Mouse (Mus musculus) hindbrain, embryonic 11.5 days (tissue): ENCODE results near the gene Mmp1b. TPM values are rescaled to one million over a fixed set of nuclear protein-coding genes. Genes with fewer than 3 reads are reported as not detected.

Experiments used
- polyA plus RNA-seq: library from polyadenylated mRNA; unstranded; fragments of >200 nt; fragmentation: Nextera tagmentation; extraction: Ambion mirVana; gene quantifications from 2 replicates; pipeline ENCODE4 v1.2.1, GENCODE M21; 2014

Gene Mmp1b
- polyA plus RNA-seq, 1 experiment from 2014 or later = not detected

Other genes with a start within 250 kb of the Mmp1b start
- 28.6 and 29.2 TPM in 2 replicates for gene Dync2h1, start 203.6 kb downstream of the Mmp1b start, polyA plus RNA-seq
- gene Dcun1d5, start 203.5 kb downstream of the Mmp1b start, polyA plus RNA-seq = 147 and 150 TPM in 2 replicates
- gene Mmp13, start 115.5 kb downstream of the Mmp1b start, polyA plus RNA-seq = not detected in 2 replicates
- gene Mmp12, start 43.7 kb downstream of the Mmp1b start, polyA plus RNA-seq = not detected in 2 replicates
- not detected in 2 replicates for gene Mmp3, start 57.8 kb upstream of the Mmp1b start, polyA plus RNA-seq
- gene Mmp10, start 114.3 kb upstream of the Mmp1b start, polyA plus RNA-seq = not detected in 2 replicates
- 0.10 TPM in 1 of 2 replicates, not detected in the other for gene Mmp8, start 170.4 kb upstream of the Mmp1b start, polyA plus RNA-seq
- gene Mmp27, start 183.3 kb upstream of the Mmp1b start, polyA plus RNA-seq = not detected in 2 replicates
- gene Mmp20, start 240.2 kb upstream of the Mmp1b start, polyA plus RNA-seq = not detected in 2 replicates